Mouse (Mus musculus) bone marrow, adult 2 months (tissue): ENCODE data around the gene Mcts2.

Experiments used
- CTCF ChIP-seq: fragments of 200-500 bp; IDR thresholded peaks from 2 replicates; pipeline ENCODE4 v1.5.1; 2011; ENCODE audit warnings: low read length, control low read depth; ENCODE audit not compliant: control insufficient read depth, insufficient read depth
- POLR2A ChIP-seq: fragments of 200-500 bp; IDR thresholded peaks from 2 replicates; pipeline ENCODE4 v1.6.1; 2011; ENCODE audit warnings: low read depth, mild to moderate bottlenecking, control low read depth, low read length, borderline replicate concordance; ENCODE audit not compliant: control insufficient read depth

DNA sequence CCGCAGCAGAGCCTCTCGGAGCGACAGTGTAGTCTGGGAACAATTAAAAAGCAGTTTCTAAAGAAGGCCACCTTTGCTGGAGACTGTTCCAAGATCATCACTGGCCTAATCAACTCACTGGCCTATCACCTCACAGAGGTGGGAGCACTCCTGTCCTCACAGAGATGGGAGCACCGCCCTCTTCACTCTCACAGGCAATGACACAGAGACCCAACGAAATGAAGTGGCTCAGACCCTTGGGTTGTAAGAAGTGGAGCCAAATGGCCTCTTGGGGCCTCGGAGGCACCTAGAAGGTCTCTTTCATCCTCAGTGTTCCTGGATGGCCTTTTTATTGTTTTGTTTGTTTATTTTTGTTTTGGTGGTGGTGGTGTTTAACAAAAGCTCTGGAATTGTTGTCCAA, 39.4 kb downstream of the Mcts2 start:
- TF ChIP-seq POLR2A (no peak), CTCF (no peak)
